Mouse (Mus musculus) CH12.LX (cell line): ENCODE measurements around the gene Tmem59l.

Experiments used
- CTCF ChIP-seq, 2 experiments: IDR thresholded peaks in 1 of 2; conservative IDR thresholded peaks in 1 of 2; 2 replicates each; pipeline ENCODE4 v1.5.1; 2011 to 2012; ENCODE audit warnings: low read depth in 2 of 2, low read length in 2 of 2, improper control_type of control experiment in 1 of 2, inconsistent platforms in 1 of 2, mild to moderate bottlenecking in 1 of 2, moderate library complexity in 1 of 2
- EP300 ChIP-seq: IDR thresholded peaks from 2 replicates; pipeline ENCODE4 v1.6.1; 2011; ENCODE audit warnings: low read length, improper control_type of control experiment
- JUND ChIP-seq: conservative IDR thresholded peaks from 2 replicates; pipeline ENCODE4 v1.6.1; 2011; ENCODE audit warnings: low read depth, low read length, improper control_type of control experiment
- KAT2A ChIP-seq: IDR thresholded peaks from 2 replicates; pipeline ENCODE4 v1.6.1; 2012; ENCODE audit warnings: low read length, improper control_type of control experiment, inconsistent platforms; ENCODE audit not compliant: insufficient replicate concordance
- MAZ ChIP-seq: IDR thresholded peaks from 2 replicates; pipeline ENCODE4 v1.6.1; 2012; ENCODE audit warnings: low read depth, mild to moderate bottlenecking, inconsistent platforms, low read length, improper control_type of control experiment, moderate library complexity
- POLR2A ChIP-seq: IDR thresholded peaks from 2 replicates; pipeline ENCODE4 v1.6.1; 2011; ENCODE audit warnings: low read depth, mild to moderate bottlenecking, improper control_type of control experiment, low read length
- ZNF384 ChIP-seq: IDR thresholded peaks from 2 replicates; pipeline ENCODE4 v1.6.1; 2012; ENCODE audit warnings: low read depth, low read length, improper control_type of control experiment, inconsistent platforms

DNA sequence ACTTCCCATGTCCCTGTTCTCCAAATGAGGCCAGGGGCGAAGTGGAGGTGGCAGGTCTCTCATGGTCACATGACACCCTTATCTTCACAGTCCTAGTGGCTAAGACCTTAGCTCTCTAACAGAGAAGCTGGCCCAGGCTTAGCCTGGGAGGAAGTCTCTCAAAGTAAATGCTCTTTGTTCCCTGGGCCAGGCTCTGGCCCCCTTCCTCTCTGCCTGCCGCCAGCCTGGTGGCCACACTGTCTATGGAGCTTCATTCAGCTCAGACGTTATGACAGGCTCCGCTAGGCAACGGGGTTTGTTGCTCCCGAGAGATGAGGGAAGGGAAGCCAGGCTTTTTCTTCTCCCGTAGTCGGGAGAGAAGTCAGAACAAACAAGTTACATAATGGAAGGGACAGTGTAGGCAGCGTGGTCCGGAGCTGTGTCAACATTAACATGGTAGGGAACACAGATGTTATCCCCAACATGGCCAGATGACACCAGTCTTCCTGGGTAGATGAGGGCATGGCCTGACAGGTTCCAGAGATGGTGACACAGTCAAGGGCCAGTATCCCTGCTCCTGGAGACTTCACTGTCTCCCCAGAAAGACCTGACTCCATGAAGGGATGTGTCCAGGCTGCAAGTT, 17.8 kb downstream of the Tmem59l start:
- TF ChIP-seq POLR2A (no peak), KAT2A (no peak), JUND (no peak), CTCF (conservative IDR thresholded peaks at IDR 0.05 in 1 of 2, IDR thresholded peaks at IDR 0.05 in 1 of 2; ENCODE audit: low read depth in 2 of 2, low read length in 2 of 2) (no peak), MAZ (no peak), ZNF384 (no peak), EP300 (no peak)
